Mouse (Mus musculus) forebrain, embryonic 10.5 days (tissue): ENCODE measurements around the gene Sh3rf1. TPM values are rescaled to one million over a fixed set of nuclear protein-coding genes. Genes with fewer than 3 reads are reported as not detected.

Experiments used
- DNase-seq: peaks from one replicate; pipeline ENCODE4 v3.0.0-alpha.2; 2017; ENCODE audit warnings: low spot score; ENCODE audit errors: extremely low spot score
- H3K27ac ChIP-seq: fragments of 300-500 bp; sonication (generic); 2 replicates; pipeline ENCODE4 v1.5.1; 2016; ENCODE audit warnings: mild to moderate bottlenecking
- H3K27me3 ChIP-seq: fragments of 300-500 bp; sonication (generic); 2 replicates; pipeline ENCODE4 v1.6.1; 2016; ENCODE audit warnings: mild to moderate bottlenecking; ENCODE audit not compliant: poor library complexity, severe bottlenecking
- H3K36me3 ChIP-seq: fragments of 300-500 bp; sonication (generic); replicated peaks from 2 replicates; pipeline ENCODE4 v1.6.1; 2016; ENCODE audit warnings: mild to moderate bottlenecking, moderate library complexity
- H3K4me1 ChIP-seq: fragments of 300-500 bp; sonication (generic); 2 replicates; pipeline ENCODE4 v1.6.1; 2016
- H3K4me3 ChIP-seq: fragments of 300-500 bp; sonication (generic); 2 replicates; pipeline ENCODE4 v1.5.1; 2016; ENCODE audit warnings: mild to moderate bottlenecking, moderate library complexity
- H3K9me3 ChIP-seq: fragments of 300-500 bp; sonication (generic); 2 replicates; pipeline ENCODE4 v1.6.1; 2016; ENCODE audit warnings: mild to moderate bottlenecking, moderate library complexity
- WGBS: fragments of 180-500 bp; shearing (Covaris S2); methylation state at CpG from one replicate; pipeline ENCODE4 v1.1.7; 2016; 5-methylcytosine and 5-hydroxymethylcytosine counted together
- polyA plus RNA-seq: library from polyadenylated mRNA; unstranded; fragments of >200 nt; fragmentation: Nextera tagmentation; extraction: Ambion mirVana; gene quantifications from 2 replicates; pipeline ENCODE4 v1.2.1, GENCODE M21; 2016

Sh3rf1 gene
- polyA plus RNA-seq, 1 experiment from 2014 or later: 18.2 TPM

DNA sequence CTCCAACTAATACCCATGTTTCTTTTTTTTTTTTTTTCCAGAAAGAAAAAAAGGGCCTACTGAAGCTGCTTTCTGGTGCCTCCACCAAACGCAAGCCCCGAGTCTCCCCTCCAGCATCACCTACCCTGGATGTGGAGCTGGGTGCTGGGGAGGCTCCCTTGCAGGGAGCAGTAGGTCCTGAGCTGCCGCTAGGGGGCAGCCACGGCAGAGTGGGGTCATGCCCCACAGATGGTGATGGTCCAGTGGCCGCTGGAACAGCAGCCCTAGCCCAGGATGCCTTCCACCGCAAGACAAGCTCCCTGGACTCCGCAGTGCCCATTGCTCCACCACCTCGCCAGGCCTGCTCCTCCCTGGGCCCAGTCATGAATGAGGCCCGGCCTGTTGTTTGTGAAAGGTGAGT lies 160.9 kb downstream of the Sh3rf1 start:
- H3K27me3 ChIP-seq: no peaks in the 10 kb centered on the region
- peaks cover 71% of the 10 kb centered on the region for H3K36me3 ChIP-seq
- 82% methylated on average over 9 of the region's 9 CpGs for WGBS
- H3K9me3 ChIP-seq: peaks cover 4% of the 10 kb centered on the region
- H3K4me1 ChIP-seq: peaks cover 45% of the 10 kb centered on the region
- DNase-seq: no peak
- H3K4me3 ChIP-seq: no peak overlapping the region
- peak overlapping the region; percentile 88; the same call in 1 of the 2 replicates for H3K27ac ChIP-seq

DNA sequence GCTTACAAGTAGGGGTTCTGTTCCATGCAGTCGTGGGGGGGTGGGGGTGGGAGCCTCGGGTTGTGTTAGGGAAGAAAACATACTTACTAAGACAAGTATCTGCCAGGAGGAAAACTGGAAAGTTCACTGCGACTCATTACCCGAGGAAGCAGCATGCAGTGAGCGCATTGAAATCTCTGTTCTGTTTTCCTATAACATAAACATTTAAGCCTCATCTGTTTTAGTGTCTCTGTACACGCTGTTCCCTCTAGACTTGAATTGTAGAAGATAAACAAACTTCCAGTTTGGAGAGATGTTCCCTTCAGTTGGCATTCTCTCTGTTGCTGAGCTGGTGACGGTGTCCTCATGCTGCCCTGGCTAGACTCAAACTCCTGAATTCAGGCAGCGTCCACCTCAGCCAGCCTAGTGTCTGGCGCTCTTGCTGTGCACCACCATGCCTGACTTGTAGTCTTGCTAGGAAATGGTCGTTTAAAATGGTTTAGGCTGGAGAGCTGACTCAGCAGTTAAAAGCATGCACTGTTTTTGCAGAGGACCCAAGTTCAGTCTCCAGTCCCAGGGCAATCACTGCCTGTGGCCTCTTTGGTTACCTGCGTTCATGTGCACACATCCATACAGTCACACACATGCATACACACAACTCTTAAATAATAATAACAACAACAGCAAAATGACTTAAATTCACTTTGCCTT lies 162.0 kb downstream of the Sh3rf1 start:
- no peaks in the 10 kb centered on the region for H3K27me3 ChIP-seq
- DNase-seq: no peak
- H3K4me1 ChIP-seq: peaks cover 51% of the 10 kb centered on the region
- 88% methylated on average over 11 of the region's 11 CpGs for WGBS
- no peak overlapping the region for H3K4me3 ChIP-seq
- peaks cover 4% of the 10 kb centered on the region for H3K9me3 ChIP-seq
- H3K36me3 ChIP-seq: peaks cover 74% of the 10 kb centered on the region
- H3K27ac ChIP-seq: peak overlapping the region; percentile 88

DNA sequence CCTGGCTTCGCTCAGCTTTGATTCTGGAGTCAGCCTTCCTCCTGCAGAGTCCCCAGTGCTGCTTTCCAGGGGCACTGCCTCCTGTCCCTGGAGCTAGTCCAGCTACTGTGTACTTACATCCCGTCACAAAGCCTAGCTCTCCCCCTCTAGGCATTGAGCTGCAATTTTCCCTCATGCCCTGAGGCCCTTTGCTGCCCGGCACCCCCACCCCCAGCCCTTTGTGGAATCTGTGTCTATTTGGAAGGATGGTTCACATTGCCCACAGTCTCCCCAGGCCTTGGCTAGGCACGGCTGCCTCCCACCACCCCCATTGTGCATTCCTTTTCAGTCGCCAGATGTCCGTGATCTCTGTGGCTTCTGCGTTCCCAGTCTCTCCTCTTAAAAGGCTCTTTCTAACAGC lies 163.0 kb downstream of the Sh3rf1 start:
- peaks cover 72% of the 10 kb centered on the region for H3K36me3 ChIP-seq
- 9% methylated on average over 7 of the region's 7 CpGs for WGBS
- peak; percentile 74 for DNase-seq
- H3K9me3 ChIP-seq: no peaks in the 10 kb centered on the region
- H3K27ac ChIP-seq: peak overlapping the region; percentile 88
- peaks cover 59% of the 10 kb centered on the region for H3K4me1 ChIP-seq
- H3K4me3 ChIP-seq: peak overlapping the region; percentile 11; the same call in 1 of the 2 replicates
- H3K27me3 ChIP-seq: no peaks in the 10 kb centered on the region

DNA sequence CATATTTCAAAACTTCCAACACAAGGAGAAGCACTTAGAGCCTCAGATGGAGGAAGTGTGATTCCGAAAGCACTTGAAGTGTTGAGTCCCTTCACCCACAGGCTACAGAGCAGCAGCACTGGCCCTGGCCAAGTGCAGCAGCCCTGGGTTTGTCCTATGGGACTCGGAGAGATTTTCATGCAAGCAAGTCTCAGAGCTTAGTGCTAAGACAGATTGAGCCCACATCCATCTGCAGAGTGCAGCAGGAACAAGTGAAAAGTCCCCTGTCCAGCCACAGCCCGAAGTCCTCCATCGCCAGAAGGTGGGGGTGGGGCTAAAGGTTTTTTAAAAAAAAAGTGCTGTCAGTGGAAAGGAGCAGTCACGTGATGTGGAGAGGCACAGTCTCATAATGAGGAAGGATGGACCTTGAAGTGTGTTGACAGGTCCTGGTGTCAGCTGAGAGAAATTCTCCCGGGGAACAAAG lies 163.9 kb downstream of the Sh3rf1 start:
- Histone ChIP-seq H3K4me1 (peaks cover 63% of the 10 kb centered on the region), H3K9me3 (no peaks in the 10 kb centered on the region), H3K4me3 (no peak overlapping the region), H3K27me3 (no peaks in the 10 kb centered on the region), H3K36me3 (peaks cover 71% of the 10 kb centered on the region), H3K27ac (peak overlapping the region; percentile 88)
- DNase-seq: peak; percentile 43
- 39% methylated on average over 6 of the region's 6 CpGs for WGBS

DNA sequence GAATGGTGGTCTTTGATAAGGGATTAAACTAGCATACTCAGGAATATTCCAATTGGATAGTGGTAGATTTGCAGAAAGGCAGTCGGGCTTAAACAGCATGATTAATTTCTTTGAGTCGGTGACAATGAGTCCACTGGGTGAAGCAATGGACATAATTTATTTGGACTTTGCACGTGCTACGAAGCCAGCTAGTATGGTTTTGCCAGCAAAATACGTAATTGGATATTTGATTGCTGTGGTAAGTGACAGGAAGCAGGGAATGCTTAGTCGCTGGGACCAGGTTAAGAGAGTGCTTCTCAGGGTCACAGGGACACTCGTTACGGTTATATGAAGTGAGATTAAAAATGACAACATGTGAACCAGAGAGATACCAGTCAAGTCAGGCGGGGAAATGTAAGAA lies 164.7 kb downstream of the Sh3rf1 start:
- Histone ChIP-seq H3K4me3 (no peak overlapping the region), H3K27ac (peak overlapping the region; percentile 88; the same call in 1 of the 2 replicates), H3K4me1 (peaks cover 67% of the 10 kb centered on the region), H3K36me3 (peaks cover 71% of the 10 kb centered on the region), H3K27me3 (no peaks in the 10 kb centered on the region), H3K9me3 (no peaks in the 10 kb centered on the region)
- 82% methylated on average over 9 of the region's 9 CpGs for WGBS
- no peak for DNase-seq

DNA sequence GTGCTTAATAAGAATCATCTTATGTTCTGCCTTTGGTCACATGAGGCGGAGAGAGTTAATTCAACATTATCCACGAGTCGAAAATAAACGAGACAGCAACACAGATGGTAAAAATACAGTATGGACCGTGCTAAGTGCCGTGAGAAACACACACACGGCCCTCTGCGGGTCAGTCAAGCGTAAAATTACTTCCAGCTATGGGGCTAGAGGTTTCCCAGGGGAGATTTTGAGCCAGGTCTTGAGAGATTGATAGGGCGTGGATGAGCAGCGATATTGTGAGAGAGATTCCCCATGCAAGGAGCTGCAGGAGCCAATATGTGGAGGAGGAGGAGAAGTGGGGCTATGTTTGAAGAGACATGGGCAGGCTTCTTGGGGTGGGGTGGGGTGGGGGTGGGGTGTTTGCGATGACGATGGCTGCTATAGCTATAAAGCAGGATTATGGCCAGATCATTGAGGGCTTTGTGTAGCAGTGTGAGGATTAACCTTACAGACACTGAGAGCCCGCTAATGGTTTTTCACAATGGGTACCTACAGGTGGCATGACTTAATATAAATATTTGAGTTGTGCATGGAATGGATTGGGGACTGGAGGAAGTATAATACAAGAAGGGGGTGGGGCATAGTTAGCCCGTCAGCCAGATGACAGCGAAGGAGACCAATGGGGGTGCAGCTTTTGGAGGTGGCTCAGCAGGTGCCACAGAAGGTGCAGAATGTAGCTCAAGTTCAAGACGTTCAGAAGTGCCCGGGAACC lies 166.8 kb downstream of the Sh3rf1 start:
- WGBS: 66% methylated on average over 18 of the region's 18 CpGs
- H3K27ac ChIP-seq: peak overlapping the region; percentile 58; the same call in 1 of the 2 replicates
- DNase-seq: no peak
- H3K4me3 ChIP-seq: no peak overlapping the region
- no peaks in the 10 kb centered on the region for H3K27me3 ChIP-seq
- H3K9me3 ChIP-seq: no peaks in the 10 kb centered on the region
- peaks cover 67% of the 10 kb centered on the region for H3K36me3 ChIP-seq
- peaks cover 67% of the 10 kb centered on the region for H3K4me1 ChIP-seq

DNA sequence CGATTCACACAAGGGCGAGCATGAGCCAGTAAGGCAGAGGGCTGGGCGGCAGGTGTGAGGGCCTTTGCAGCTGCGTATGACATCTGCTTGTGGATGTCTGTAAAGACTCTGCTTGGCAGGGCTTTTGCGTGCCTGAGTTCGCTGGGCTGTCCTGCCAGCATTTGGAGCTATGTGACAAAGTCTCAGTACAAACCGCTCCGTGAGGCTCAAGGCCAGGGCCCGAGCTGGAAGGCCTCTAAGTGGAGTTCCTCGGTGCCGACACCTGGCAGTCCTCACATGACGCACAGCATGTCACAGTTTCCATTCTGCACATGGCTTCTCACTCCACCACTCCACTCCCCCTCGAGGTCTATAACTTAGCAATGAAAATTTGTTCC lies 167.4 kb downstream of the Sh3rf1 start:
- Histone ChIP-seq H3K27me3 (no peaks in the 10 kb centered on the region), H3K4me3 (no peak overlapping the region), H3K9me3 (no peaks in the 10 kb centered on the region), H3K27ac (peak overlapping the region; percentile 58; the same call in 1 of the 2 replicates), H3K4me1 (peaks cover 61% of the 10 kb centered on the region), H3K36me3 (peaks cover 66% of the 10 kb centered on the region)
- no peak for DNase-seq
- WGBS: 90% methylated on average over 13 of the region's 13 CpGs

DNA sequence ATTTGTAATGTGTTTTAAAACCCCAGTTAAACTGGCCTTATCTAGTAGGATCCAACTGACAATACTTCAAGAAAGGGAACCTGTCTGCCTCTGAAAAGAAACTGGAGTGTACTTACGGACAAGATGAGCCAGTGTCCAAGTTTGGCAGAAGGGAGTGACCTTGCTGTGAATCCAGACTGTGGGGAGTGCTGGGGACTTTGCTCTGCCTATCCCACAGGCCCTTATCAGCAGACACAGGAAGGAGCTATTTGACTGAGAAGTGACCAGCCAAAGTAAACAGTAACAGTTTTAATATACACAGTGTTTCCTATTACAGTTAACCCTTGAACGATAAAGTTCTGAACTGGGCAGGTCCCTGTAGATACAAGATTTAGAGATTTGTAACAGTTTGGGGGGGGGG lies 173.5 kb downstream of the Sh3rf1 start:
- H3K36me3 ChIP-seq: peaks cover 51% of the 10 kb centered on the region
- H3K4me3 ChIP-seq: no peak overlapping the region
- H3K27ac ChIP-seq: no peak overlapping the region
- no peak for DNase-seq
- 88% methylated on average over 2 of the region's 2 CpGs for WGBS
- H3K9me3 ChIP-seq: no peaks in the 10 kb centered on the region
- H3K27me3 ChIP-seq: no peaks in the 10 kb centered on the region
- H3K4me1 ChIP-seq: peaks cover 21% of the 10 kb centered on the region

DNA sequence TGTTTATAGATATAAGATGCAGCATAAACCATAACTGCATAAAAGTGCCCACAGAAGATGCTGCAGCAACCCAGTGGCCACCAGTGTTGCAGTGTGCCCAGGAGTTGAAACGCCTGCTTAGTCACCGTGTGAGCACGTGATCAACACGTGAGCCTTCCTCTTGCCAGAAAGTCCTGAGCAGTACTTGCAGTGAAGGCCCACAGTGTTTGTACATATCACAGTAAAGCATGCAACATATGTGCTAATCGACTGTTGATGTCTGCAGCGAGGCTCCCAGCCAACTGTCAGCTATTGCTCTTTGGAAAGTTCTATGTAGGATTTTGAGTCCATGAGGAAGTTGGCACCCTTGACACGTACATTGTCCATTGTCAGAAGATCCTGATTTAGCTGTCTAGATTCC lies 174.1 kb downstream of the Sh3rf1 start:
- no peaks in the 10 kb centered on the region for H3K9me3 ChIP-seq
- 94% methylated on average over 7 of the region's 7 CpGs for WGBS
- DNase-seq: no peak
- no peak overlapping the region for H3K27ac ChIP-seq
- H3K27me3 ChIP-seq: no peaks in the 10 kb centered on the region
- no peak overlapping the region for H3K4me3 ChIP-seq
- H3K4me1 ChIP-seq: peaks cover 19% of the 10 kb centered on the region
- H3K36me3 ChIP-seq: peaks cover 46% of the 10 kb centered on the region

DNA sequence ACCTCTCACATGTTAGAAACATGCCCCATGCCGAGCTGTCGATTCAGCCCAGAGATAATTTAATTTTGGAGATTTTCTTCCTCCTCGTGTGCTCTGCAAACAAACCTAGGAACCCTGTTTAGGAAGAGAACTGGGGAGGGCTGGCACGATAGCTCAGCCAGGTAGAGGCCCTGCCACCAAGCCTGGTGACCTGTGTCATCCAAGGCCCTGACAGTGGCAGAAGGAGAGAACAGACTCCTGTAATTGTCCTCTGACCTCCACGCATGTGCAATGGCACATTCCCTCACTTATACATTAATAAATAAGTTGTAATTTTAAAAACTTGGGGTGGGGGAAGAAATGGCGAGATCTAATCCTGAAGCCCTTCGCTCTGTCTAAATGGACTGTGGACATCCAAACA lies 179.2 kb downstream of the Sh3rf1 start:
- Histone ChIP-seq H3K9me3 (no peaks in the 10 kb centered on the region), H3K36me3 (peaks cover 4% of the 10 kb centered on the region; the same call in 1 of the 2 replicates), H3K4me1 (peaks cover 35% of the 10 kb centered on the region), H3K4me3 (no peak overlapping the region), H3K27ac (peak overlapping the region; percentile 85), H3K27me3 (no peaks in the 10 kb centered on the region)
- no peak for DNase-seq
- 76% methylated on average over 7 of the region's 7 CpGs for WGBS

DNA sequence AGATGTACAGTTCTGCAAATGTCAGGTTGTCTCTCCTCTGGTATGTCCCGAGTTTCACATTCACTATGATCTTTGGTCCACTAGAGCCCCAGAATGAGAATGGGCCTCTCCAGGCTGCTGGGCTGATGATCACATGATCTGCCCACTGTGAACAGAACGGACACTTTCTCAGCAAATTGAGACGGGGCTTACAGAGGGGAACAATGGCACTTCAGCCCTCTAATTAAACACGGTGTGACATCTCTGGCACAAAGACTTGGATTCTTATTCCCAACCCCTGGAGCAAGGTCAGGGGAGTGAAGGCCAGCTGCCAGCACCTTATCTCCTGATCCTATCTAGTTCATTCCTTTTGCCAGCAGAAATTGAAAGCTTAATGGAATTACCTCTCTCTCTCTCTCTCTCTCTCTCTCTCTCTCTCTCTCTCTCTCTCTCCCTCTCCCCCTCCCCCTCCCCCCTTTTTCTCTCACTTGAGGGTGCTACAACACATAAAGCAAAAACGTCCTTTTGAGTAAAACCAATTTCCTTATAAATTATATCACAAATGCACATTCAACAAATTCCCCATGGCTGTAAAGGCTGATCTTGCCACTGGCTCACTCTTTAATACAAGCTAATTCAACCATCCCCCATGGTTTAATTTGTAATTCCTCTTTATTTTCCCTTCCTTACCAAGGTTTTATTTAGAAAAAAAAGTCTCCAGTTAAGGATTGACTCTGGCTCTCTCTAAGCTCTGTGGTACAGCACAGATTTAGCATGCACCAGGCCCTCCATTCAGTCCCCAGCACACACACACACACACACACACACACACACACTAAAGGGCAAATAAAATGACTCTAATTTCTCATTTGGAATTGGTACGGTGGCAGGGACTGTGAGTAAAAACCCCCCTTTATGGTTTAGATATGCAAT lies 179.8 kb downstream of the Sh3rf1 start:
- Histone ChIP-seq H3K36me3 (0 out of 2 replicates have a peak, but pooled peaks cover 2% of the 10 kb centered on the region), H3K27ac (peak overlapping the region; percentile 85), H3K4me3 (peak overlapping the region; percentile 19; the same call in 1 of the 2 replicates), H3K9me3 (no peaks in the 10 kb centered on the region), H3K4me1 (peaks cover 35% of the 10 kb centered on the region), H3K27me3 (no peaks in the 10 kb centered on the region)
- DNase-seq: peak; percentile 46
- 8% methylated on average over 6 of the region's 6 CpGs for WGBS

DNA sequence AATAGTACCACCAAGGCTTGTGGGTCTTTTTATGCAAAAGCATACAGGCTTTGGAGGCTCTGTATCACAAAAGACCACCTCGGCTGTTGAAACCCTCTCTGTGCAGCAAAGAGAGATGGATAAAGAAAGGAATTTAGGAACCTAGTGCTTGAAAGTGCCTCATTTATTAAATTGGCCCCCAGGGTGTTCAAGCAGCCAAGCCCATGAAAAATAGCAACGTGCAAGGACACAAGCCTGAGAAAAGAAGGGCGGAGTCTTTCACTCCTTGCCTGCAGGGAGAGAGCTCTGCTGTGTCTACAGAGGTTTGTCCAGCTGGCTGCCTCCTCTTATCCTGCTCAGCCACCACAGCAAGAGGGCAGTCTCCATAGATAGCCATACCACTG lies 180.5 kb downstream of the Sh3rf1 start:
- 0 out of 2 replicates have a peak, but pooled peaks cover 2% of the 10 kb centered on the region for H3K36me3 ChIP-seq
- no peaks in the 10 kb centered on the region for H3K27me3 ChIP-seq
- no peaks in the 10 kb centered on the region for H3K9me3 ChIP-seq
- peaks cover 35% of the 10 kb centered on the region for H3K4me1 ChIP-seq
- DNase-seq: peak; percentile 47
- H3K27ac ChIP-seq: peak overlapping the region; percentile 85
- H3K4me3 ChIP-seq: no peak overlapping the region; the same call in 1 of the 2 replicates
- WGBS: 22% methylated on average over 3 of the region's 3 CpGs
